Mouse (Mus musculus) lung, embryonic 15.5 days (tissue): ENCODE results near the gene Pipox. TPM values are rescaled to one million over a fixed set of nuclear protein-coding genes. Genes with fewer than 3 reads are reported as not detected.

Experiments used
- ATAC-seq: fragments of 200-750 bp; cut with Nextera tagmentation; 2 replicates; pipeline ENCODE4 v1.8.0; 2017; ENCODE audit warnings: moderate number of reproducible peaks, borderline replicate concordance; ENCODE audit not compliant: low FRiP score, low TSS enrichment; ENCODE audit errors: extremely low read depth
- H3K27ac ChIP-seq: fragments of 300-500 bp; sonication (generic); 2 replicates; pipeline ENCODE4 v1.5.1; 2015; ENCODE audit warnings: moderate library complexity, mild to moderate bottlenecking, inconsistent platforms
- H3K27me3 ChIP-seq: fragments of 300-500 bp; sonication (generic); 2 replicates; pipeline ENCODE4 v1.6.1; 2015; ENCODE audit warnings: inconsistent platforms
- H3K36me3 ChIP-seq: fragments of 300-500 bp; sonication (generic); 2 replicates; pipeline ENCODE4 v1.6.1; 2015; ENCODE audit warnings: inconsistent platforms
- H3K4me1 ChIP-seq: fragments of 300-500 bp; sonication (generic); 2 replicates; pipeline ENCODE4 v1.6.1; 2015; ENCODE audit warnings: inconsistent platforms
- H3K4me2 ChIP-seq: fragments of 300-500 bp; sonication (generic); 2 replicates; pipeline ENCODE4 v1.6.1; 2015; ENCODE audit warnings: inconsistent platforms, mild to moderate bottlenecking, moderate library complexity
- H3K4me3 ChIP-seq: fragments of 300-500 bp; sonication (generic); 2 replicates; pipeline ENCODE4 v1.5.1; 2015; ENCODE audit warnings: mild to moderate bottlenecking, inconsistent platforms
- H3K9ac ChIP-seq: fragments of 300-500 bp; sonication (generic); 2 replicates; pipeline ENCODE4 v1.6.1; 2015; ENCODE audit warnings: inconsistent platforms
- H3K9me3 ChIP-seq: fragments of 300-500 bp; sonication (generic); 2 replicates; pipeline ENCODE4 v1.6.1; 2016; ENCODE audit warnings: inconsistent platforms
- WGBS: fragments of 180-500 bp; shearing (Covaris S2); methylation state at CpG from one replicate; pipeline ENCODE4 v1.1.7; 2015; 5-methylcytosine and 5-hydroxymethylcytosine counted together
- polyA plus RNA-seq: library from polyadenylated mRNA; unstranded; fragments of >200 nt; fragmentation: Nextera tagmentation; extraction: Ambion mirVana; gene quantifications from 2 replicates; pipeline ENCODE4 v1.2.1, GENCODE M21; 2015

Gene Pipox
- polyA plus RNA-seq, 1 experiment from 2014 or later, result 1.2 TPM

- ATAC-seq, result no peak
- no peak overlapping the region for H3K9ac ChIP-seq
- H3K36me3 ChIP-seq, result no peaks in the 10 kb centered on the region
- no peaks in the 10 kb centered on the region for H3K9me3 ChIP-seq
- 21% methylated on average over 5 of the region's 5 CpGs for WGBS
- peaks cover 38% of the 10 kb centered on the region for H3K4me1 ChIP-seq
- no peak overlapping the region for H3K4me3 ChIP-seq
- peak overlapping the region; percentile 82; the same call in 1 of the 2 replicates for H3K27ac ChIP-seq
- H3K27me3 ChIP-seq, result peaks cover 9% of the 10 kb centered on the region; the same call in 1 of the 2 replicates
- H3K4me2 ChIP-seq, result no peak overlapping the region
Measured at GRCm38 (mm10) chr11:77892883-77893282, 1.0 kb downstream of the Pipox start.

GRCm38 (mm10) chr11:77890648-77891258 is 3.1 kb downstream of the Pipox start:
- no peak for ATAC-seq
- Histone ChIP-seq H3K27ac (no peak overlapping the region), H3K36me3 (no peaks in the 10 kb centered on the region), H3K9me3 (no peaks in the 10 kb centered on the region), H3K27me3 (no peaks in the 10 kb centered on the region), H3K4me1 (peaks cover 31% of the 10 kb centered on the region), H3K4me3 (no peak overlapping the region), H3K4me2 (no peak overlapping the region), H3K9ac (no peak overlapping the region)
- WGBS, result 82% methylated on average over 2 of the region's 2 CpGs

GRCm38 (mm10) chr11:77889484-77889883 is 4.4 kb downstream of the Pipox start:
- Histone ChIP-seq H3K4me2 (no peak overlapping the region), H3K9me3 (no peaks in the 10 kb centered on the region), H3K9ac (no peak overlapping the region), H3K4me3 (no peak overlapping the region), H3K36me3 (no peaks in the 10 kb centered on the region), H3K27me3 (no peaks in the 10 kb centered on the region), H3K4me1 (peaks cover 31% of the 10 kb centered on the region), H3K27ac (no peak overlapping the region)
- 10% methylated on average over 1 of the region's 2 CpGs for WGBS
- no peak for ATAC-seq

GRCm38 (mm10) chr11:77888846-77889245 is 5.0 kb downstream of the Pipox start:
- 80% methylated on average over 5 of the region's 5 CpGs for WGBS
- no peak overlapping the region for H3K4me3 ChIP-seq
- ATAC-seq, result no peak
- H3K9me3 ChIP-seq, result no peaks in the 10 kb centered on the region
- H3K9ac ChIP-seq, result no peak overlapping the region
- H3K36me3 ChIP-seq, result no peaks in the 10 kb centered on the region
- no peak overlapping the region for H3K4me2 ChIP-seq
- H3K27me3 ChIP-seq, result no peaks in the 10 kb centered on the region
- H3K27ac ChIP-seq, result no peak overlapping the region
- peaks cover 25% of the 10 kb centered on the region for H3K4me1 ChIP-seq

- Histone ChIP-seq H3K4me3 (no peak overlapping the region), H3K36me3 (no peaks in the 10 kb centered on the region), H3K27me3 (no peaks in the 10 kb centered on the region), H3K4me1 (peaks cover 13% of the 10 kb centered on the region), H3K9me3 (no peaks in the 10 kb centered on the region), H3K9ac (no peak overlapping the region), H3K27ac (no peak overlapping the region), H3K4me2 (no peak overlapping the region)
- WGBS, result 45% methylated on average over 17 of the region's 17 CpGs
- no peak for ATAC-seq
Measured at GRCm38 (mm10) chr11:77887373-77887960, 6.4 kb downstream of the Pipox start.

GRCm38 (mm10) chr11:77885246-77885575 is 8.7 kb downstream of the Pipox start:
- no peak overlapping the region for H3K4me2 ChIP-seq
- 58% methylated on average over 8 of the region's 8 CpGs for WGBS

GRCm38 (mm10) chr11:77884524-77885245 is 9.2 kb downstream of the Pipox start:
- 51% methylated on average over 10 of the region's 10 CpGs for WGBS
- no peak for ATAC-seq
- Histone ChIP-seq H3K9me3 (no peaks in the 10 kb centered on the region), H3K27ac (no peak overlapping the region), H3K27me3 (no peaks in the 10 kb centered on the region), H3K4me1 (peaks cover 13% of the 10 kb centered on the region), H3K4me2 (no peak overlapping the region), H3K9ac (no peak overlapping the region), H3K4me3 (no peak overlapping the region), H3K36me3 (no peaks in the 10 kb centered on the region)

More at GRCm38 (mm10) chr11:77885246-77885575, 8.7 kb downstream of the Pipox start:
- no peaks in the 10 kb centered on the region for H3K36me3 ChIP-seq
- no peak overlapping the region for H3K9ac ChIP-seq
- no peaks in the 10 kb centered on the region for H3K9me3 ChIP-seq
- H3K4me3 ChIP-seq, result no peak overlapping the region
- no peak for ATAC-seq
- peaks cover 13% of the 10 kb centered on the region for H3K4me1 ChIP-seq
- no peak overlapping the region for H3K27ac ChIP-seq
- no peaks in the 10 kb centered on the region for H3K27me3 ChIP-seq

GRCm38 (mm10) chr11:77876760-77877148 is 17.1 kb downstream of the Pipox start:
- H3K4me1 ChIP-seq, result peaks cover 33% of the 10 kb centered on the region
- H3K4me2 ChIP-seq, result no peak overlapping the region

GRCm38 (mm10) chr11:77875847-77876759 is 17.8 kb downstream of the Pipox start:
- peaks cover 33% of the 10 kb centered on the region for H3K4me1 ChIP-seq
- no peak overlapping the region for H3K9ac ChIP-seq
- 54% methylated on average over 26 of the region's 26 CpGs for WGBS
- H3K36me3 ChIP-seq, result no peaks in the 10 kb centered on the region
- peak; percentile 35; the same call in 1 of the 2 replicates for ATAC-seq
- no peaks in the 10 kb centered on the region for H3K9me3 ChIP-seq
- no peak overlapping the region for H3K4me2 ChIP-seq
- 0 out of 2 replicates have a peak overlapping the region, but pooled peaks have one; percentile 20 for H3K27ac ChIP-seq
- H3K4me3 ChIP-seq, result no peak overlapping the region
- no peaks in the 10 kb centered on the region for H3K27me3 ChIP-seq

More at GRCm38 (mm10) chr11:77876760-77877148, 17.1 kb downstream of the Pipox start:
- Histone ChIP-seq H3K4me3 (no peak overlapping the region), H3K27me3 (no peaks in the 10 kb centered on the region), H3K27ac (no peak overlapping the region), H3K9me3 (no peaks in the 10 kb centered on the region), H3K36me3 (no peaks in the 10 kb centered on the region), H3K9ac (no peak overlapping the region)
- ATAC-seq, result no peak
- 45% methylated on average over 11 of the region's 11 CpGs for WGBS

GRCm38 (mm10) chr11:77875269-77875668 is 18.6 kb downstream of the Pipox start:
- Histone ChIP-seq H3K9me3 (no peaks in the 10 kb centered on the region), H3K4me3 (no peak overlapping the region), H3K9ac (no peak overlapping the region), H3K4me2 (no peak overlapping the region), H3K36me3 (no peaks in the 10 kb centered on the region), H3K4me1 (peaks cover 33% of the 10 kb centered on the region), H3K27ac (no peak overlapping the region), H3K27me3 (no peaks in the 10 kb centered on the region)
- ATAC-seq, result no peak
- WGBS, result 69% methylated on average over 5 of the region's 5 CpGs

GRCm38 (mm10) chr11:77874685-77875231 is 19.1 kb downstream of the Pipox start:
- Histone ChIP-seq H3K27ac (no peak overlapping the region), H3K4me3 (no peak overlapping the region), H3K4me2 (no peak overlapping the region), H3K9ac (no peak overlapping the region), H3K9me3 (no peaks in the 10 kb centered on the region), H3K27me3 (no peaks in the 10 kb centered on the region), H3K36me3 (no peaks in the 10 kb centered on the region), H3K4me1 (peaks cover 33% of the 10 kb centered on the region)
- ATAC-seq, result peak; percentile 29; the same call in 1 of the 2 replicates
- 47% methylated on average over 6 of the region's 6 CpGs for WGBS
